ENCODE assay signal across 12 mouse cellular contexts in genomic region chr4:140914731-140915131, GRCm38 (mm10). TPM values are rescaled to one million over a fixed set of nuclear protein-coding genes. Genes with fewer than 3 reads are reported as not detected.
A peak's percentile ranks its signal among the peaks of the same experiment; 100 is the strongest.
DNase-seq lines count a peak whose midpoint lies in the region; TF ChIP-seq lines count a peak whose summit lies in the region.
"Had no signal": no experiment of that assay in that cellular context is flagged by ENCODE, and none has a peak within 500 bp of the region (broad histone marks: within the 10 kb centered on the region; RNA-seq: fewer than 3 reads in every experiment).

No protein-coding gene starts in this region.

- H3K27ac ChIP-seq in gastrocnemius, adult 2 months: peak overlapping the region; percentile 20
- H3K27ac ChIP-seq: kidney, postnatal 0 days; liver, embryonic 13.5 days had no signal

- TF ChIP-seq CTCF in gastrocnemius, adult 2 months (IDR thresholded peaks at IDR 0.05): no peak

- intact Hi-C loops in gastrocnemius, adult 2 months (cut with DNase I): no loop called here
- intact Hi-C loops in gastrocnemius, postnatal 36 days (cut with DNase I): no loop called here
- intact Hi-C loops in left cerebral cortex, postnatal 25 days (cut with DNase I): no loop called here

- H3K4me3 ChIP-seq in gastrocnemius, adult 2 months: no peak overlapping the region
- H3K4me3 ChIP-seq: erythroblast, embryonic 14.5 days; liver, embryonic 13.5 days; megakaryocyte, embryonic 14.5 days had no signal

- DNase-seq in gastrocnemius, adult 2 months: peak; percentile 16
- no peak for DNase-seq in gastrocnemius, postnatal 36 days
- DNase-seq in left cerebral cortex, postnatal 25 days (ENCODE audit: low spot score in 2 of 2): peak; percentile 32 to 34
- no peak for DNase-seq in left cerebral cortex, adult 11 months (ENCODE audit: low spot score)
- peak; percentile 11 for DNase-seq in urinary bladder, adult 2 months (ENCODE audit: low spot score)
- no peak for DNase-seq in urinary bladder, adult 18-20 months (ENCODE audit: low spot score in 2 of 2)
- no peak for DNase-seq in urinary bladder, postnatal 14 days (ENCODE audit: low spot score)
- no peak for DNase-seq in kidney, postnatal 25 days
- DNase-seq: liver, embryonic 13.5 days had no signal

RNA-seq across cellular contexts. Expression of gene Padi2, which starts 8.6 kb away (rescaled TPM):
- total RNA-seq in gastrocnemius, adult 2 months (2021): 100 to 1,000 TPM in 1 of 2 experiments, 10 to 100 TPM in 1; 77.0 to 273 TPM
- total RNA-seq in gastrocnemius, postnatal 36 days (2021): 100 to 1,000 TPM; 105 to 170 TPM
- 10 to 100 TPM in 1 of 2 experiments, 1 to 10 TPM in 1; 9.5 to 12.1 TPM for total RNA-seq in left cerebral cortex, postnatal 25 days (2021)
- polyA plus RNA-seq in urinary bladder, adult 2 months (2012; rRNA removed): 1.7 and 1.8 TPM in 2 replicates

RNA-seq across cellular contexts. Expression of gene Sdhb, which starts 46.3 kb away (rescaled TPM):
- 100 to 1,000 TPM; 483 to 898 TPM for total RNA-seq in gastrocnemius, adult 2 months (2021)
- 100 to 1,000 TPM; 568 to 650 TPM for total RNA-seq in gastrocnemius, postnatal 36 days (2021)
- total RNA-seq in left cerebral cortex, postnatal 25 days (2021): 100 to 1,000 TPM; 187 to 191 TPM
- 175 and 188 TPM in 2 replicates for polyA plus RNA-seq in urinary bladder, adult 2 months (2012; rRNA removed)

Comparison
In these comparisons a context has a peak if more than half of its experiments do, and no peak if none do; other contexts are left out.
1. DNase-seq: peak in gastrocnemius, adult 2 months (single experiment), left cerebral cortex, postnatal 25 days (2 of 2) and urinary bladder, adult 2 months (single experiment); none in gastrocnemius, postnatal 36 days (0 of 2), left cerebral cortex, adult 11 months (single experiment), urinary bladder, adult 18-20 months (0 of 2), urinary bladder, postnatal 14 days (single experiment) and kidney, postnatal 25 days (0 of 2).
2. RNA of gene Padi2, which starts 8.6 kb away (total RNA-seq): 77.0 to 273 TPM in gastrocnemius, adult 2 months and 105 to 170 TPM in gastrocnemius, postnatal 36 days; 9.5 to 12.1 TPM in left cerebral cortex, postnatal 25 days; every median in the first group is over 4 times any median in the second.